Mouse (Mus musculus): Measurements from ENCODE around the gene Calcoco1. TPM values are rescaled to one million over a fixed set of nuclear protein-coding genes. Genes with fewer than 3 reads are reported as not detected.

The Calcoco1 gene
- total RNA-seq, 1 experiment: 25.0 TPM

DNA sequence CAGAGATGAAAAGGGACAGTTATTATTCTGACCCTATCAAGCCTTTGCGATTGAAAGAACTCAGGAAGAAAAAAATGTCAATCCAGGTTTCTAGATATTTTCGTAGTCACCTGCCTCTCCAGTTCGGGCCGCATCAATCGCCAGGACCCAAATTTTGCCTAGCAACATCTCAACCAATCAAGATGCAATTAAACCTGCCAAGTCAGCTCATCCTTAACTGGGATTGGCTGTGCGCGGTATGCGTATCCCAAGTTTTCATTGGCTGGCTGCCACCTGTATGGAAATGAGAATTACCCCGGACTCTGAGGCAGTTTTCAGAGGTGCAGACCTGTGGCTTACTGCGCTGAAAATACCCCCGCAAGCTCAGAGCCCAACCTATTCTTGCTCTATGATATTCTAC is 28.4 kb downstream of the Calcoco1 start:
- H3K27ac ChIP-seq (ENCODE audit: insufficient read depth, low read depth, low read length, poor library complexity, severe bottlenecking): no peak overlapping the region
- no peak overlapping the region for H3K9ac ChIP-seq (ENCODE audit: insufficient read depth, low read depth, low read length, poor library complexity, severe bottlenecking)
- H3K4me3 ChIP-seq (ENCODE audit: insufficient read depth in 1 of 2, low read depth in 1 of 2, low read length in 2 of 2, poor library complexity in 1 of 2, severe bottlenecking in 1 of 2): peak overlapping the region; percentile 55 to 67; a peak in 3 of 4 replicates
- no peaks in the 10 kb centered on the region for H3K36me3 ChIP-seq (ENCODE audit: control insufficient read depth, insufficient read depth, low read length, poor library complexity, severe bottlenecking)
- in situ Hi-C loops (cut with MboI; ENCODE audit: low sequenced_read_pairs in 2 of 2, unreplicated experiment in 2 of 2): no loop called here
- no peaks in the 10 kb centered on the region for H3K9me3 ChIP-seq (ENCODE audit: control insufficient read depth, insufficient read depth, low read depth, low read length)
- no peak for TF ChIP-seq ZC3H11A (IDR thresholded peaks at IDR 0.05; ENCODE audit: borderline replicate concordance, low read depth, low read length)
- no peak for TF ChIP-seq ZNF384 (IDR thresholded peaks at IDR 0.05; ENCODE audit: low read depth, low read length)
- TF ChIP-seq MAFK (IDR thresholded peaks at IDR 0.05; ENCODE audit: insufficient read depth, low read depth, low read length): peak; percentile 85
- TF ChIP-seq CHD2 (IDR thresholded peaks at IDR 0.05; ENCODE audit: low read depth, low read length): peak; percentile 57
- TF ChIP-seq HCFC1 (IDR thresholded peaks at IDR 0.05; ENCODE audit: borderline replicate concordance, insufficient read depth, low read length): no peak
- peak; percentile 77 for DNase-seq (ENCODE audit: low read depth, low spot score)
- peaks cover 0 to 9% of the 10 kb centered on the region in 2 experiments; a peak in 2 of 4 replicates for H3K4me1 ChIP-seq (ENCODE audit: control insufficient read depth in 2 of 2, insufficient read depth in 2 of 2, low read length in 2 of 2, poor library complexity in 1 of 2)

GRCm38 (mm10) chr15:102692991-102693411 is 29.0 kb downstream of the Calcoco1 start:
- no peak for TF ChIP-seq HCFC1 (IDR thresholded peaks at IDR 0.05; ENCODE audit: borderline replicate concordance, insufficient read depth, low read length)
- TF ChIP-seq ZC3H11A (IDR thresholded peaks at IDR 0.05; ENCODE audit: borderline replicate concordance, low read depth, low read length): no peak
- no peak for TF ChIP-seq ZNF384 (IDR thresholded peaks at IDR 0.05; ENCODE audit: low read depth, low read length)
- no peak for TF ChIP-seq CHD2 (IDR thresholded peaks at IDR 0.05; ENCODE audit: low read depth, low read length)
- TF ChIP-seq MAFK (IDR thresholded peaks at IDR 0.05; ENCODE audit: insufficient read depth, low read depth, low read length): no peak
- no peaks in the 10 kb centered on the region for H3K9me3 ChIP-seq (ENCODE audit: control insufficient read depth, insufficient read depth, low read depth, low read length)
- in situ Hi-C loops (cut with MboI; ENCODE audit: low sequenced_read_pairs in 2 of 2, unreplicated experiment in 2 of 2): no loop called here
- H3K4me1 ChIP-seq (ENCODE audit: control insufficient read depth in 2 of 2, insufficient read depth in 2 of 2, low read length in 2 of 2, poor library complexity in 1 of 2): peaks cover 0 to 9% of the 10 kb centered on the region in 2 experiments; a peak in 2 of 4 replicates
- H3K36me3 ChIP-seq (ENCODE audit: control insufficient read depth, insufficient read depth, low read length, poor library complexity, severe bottlenecking): no peaks in the 10 kb centered on the region
- peak; percentile 70 for DNase-seq (ENCODE audit: low read depth, low spot score)
- H3K27ac ChIP-seq (ENCODE audit: insufficient read depth, low read depth, low read length, poor library complexity, severe bottlenecking): no peak overlapping the region
- peak overlapping the region; percentile 14; the same call in 1 of the 2 replicates for H3K9ac ChIP-seq (ENCODE audit: insufficient read depth, low read depth, low read length, poor library complexity, severe bottlenecking)
- peak overlapping the region; percentile 55 to 67 for H3K4me3 ChIP-seq (ENCODE audit: insufficient read depth in 1 of 2, low read depth in 1 of 2, low read length in 2 of 2, poor library complexity in 1 of 2, severe bottlenecking in 1 of 2)

DNA sequence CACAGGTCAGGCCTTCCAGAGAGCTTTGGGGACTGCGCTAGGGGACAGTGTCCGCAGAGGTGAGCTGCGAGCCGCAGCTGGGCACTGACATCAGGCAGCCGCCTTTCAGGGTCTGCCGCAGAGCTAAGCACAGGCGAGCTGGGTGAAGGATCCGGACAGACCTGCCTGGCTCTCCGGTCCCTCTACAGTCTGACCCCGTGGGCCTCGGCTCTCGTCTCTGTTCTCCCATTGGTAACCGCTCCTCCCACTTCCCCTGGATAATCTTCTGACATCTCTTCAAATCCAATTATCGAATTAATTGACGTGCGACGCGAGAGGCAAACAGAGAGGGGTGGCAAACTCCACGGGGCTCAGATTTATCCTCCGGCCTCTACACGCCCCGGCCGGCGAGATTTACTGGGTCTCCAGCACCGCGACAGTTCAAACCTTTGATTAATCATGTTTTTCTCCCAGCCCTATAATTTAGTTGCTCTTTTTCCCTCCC is 29.6 kb downstream of the Calcoco1 start:
- H3K27ac ChIP-seq (ENCODE audit: insufficient read depth, low read depth, low read length, poor library complexity, severe bottlenecking): no peak overlapping the region
- peaks cover 0 to 9% of the 10 kb centered on the region in 2 experiments; a peak in 2 of 4 replicates for H3K4me1 ChIP-seq (ENCODE audit: control insufficient read depth in 2 of 2, insufficient read depth in 2 of 2, low read length in 2 of 2, poor library complexity in 1 of 2)
- H3K36me3 ChIP-seq (ENCODE audit: control insufficient read depth, insufficient read depth, low read length, poor library complexity, severe bottlenecking): no peaks in the 10 kb centered on the region
- H3K9ac ChIP-seq (ENCODE audit: insufficient read depth, low read depth, low read length, poor library complexity, severe bottlenecking): peak overlapping the region; percentile 8; the same call in 1 of the 2 replicates
- TF ChIP-seq CHD2 (IDR thresholded peaks at IDR 0.05; ENCODE audit: low read depth, low read length) (peak; percentile 68), ZC3H11A (IDR thresholded peaks at IDR 0.05; ENCODE audit: borderline replicate concordance, low read depth, low read length) (no peak), HCFC1 (IDR thresholded peaks at IDR 0.05; ENCODE audit: borderline replicate concordance, insufficient read depth, low read length) (0 out of 2 replicates have a peak, but pooled peaks have one; percentile 24), MAFK (IDR thresholded peaks at IDR 0.05; ENCODE audit: insufficient read depth, low read depth, low read length) (no peak), ZNF384 (IDR thresholded peaks at IDR 0.05; ENCODE audit: low read depth, low read length) (no peak)
- peak overlapping the region; percentile 55 to 67 for H3K4me3 ChIP-seq (ENCODE audit: insufficient read depth in 1 of 2, low read depth in 1 of 2, low read length in 2 of 2, poor library complexity in 1 of 2, severe bottlenecking in 1 of 2)
- in situ Hi-C loops (cut with MboI; ENCODE audit: low sequenced_read_pairs in 2 of 2, unreplicated experiment in 2 of 2): no loop called here
- no peak for DNase-seq (ENCODE audit: low read depth, low spot score)
- no peaks in the 10 kb centered on the region for H3K9me3 ChIP-seq (ENCODE audit: control insufficient read depth, insufficient read depth, low read depth, low read length)

GRCm38 (mm10) chr15:102685791-102686190 is 36.2 kb downstream of the Calcoco1 start:
- DNase-seq (ENCODE audit: low read depth, low spot score): no peak
- Histone ChIP-seq H3K4me3 (ENCODE audit: insufficient read depth in 1 of 2, low read depth in 1 of 2, low read length in 2 of 2, poor library complexity in 1 of 2, severe bottlenecking in 1 of 2) (no peak overlapping the region), H3K27ac (ENCODE audit: insufficient read depth, low read depth, low read length, poor library complexity, severe bottlenecking) (no peak overlapping the region), H3K36me3 (ENCODE audit: control insufficient read depth, insufficient read depth, low read length, poor library complexity, severe bottlenecking) (no peaks in the 10 kb centered on the region), H3K4me1 (ENCODE audit: control insufficient read depth in 2 of 2, insufficient read depth in 2 of 2, low read length in 2 of 2, poor library complexity in 1 of 2) (no peaks in the 10 kb centered on the region), H3K9me3 (ENCODE audit: control insufficient read depth, insufficient read depth, low read depth, low read length) (no peaks in the 10 kb centered on the region), H3K9ac (ENCODE audit: insufficient read depth, low read depth, low read length, poor library complexity, severe bottlenecking) (no peak overlapping the region)
- TF ChIP-seq HCFC1 (IDR thresholded peaks at IDR 0.05; ENCODE audit: borderline replicate concordance, insufficient read depth, low read length) (no peak), MAFK (IDR thresholded peaks at IDR 0.05; ENCODE audit: insufficient read depth, low read depth, low read length) (no peak)
- in situ Hi-C loops (cut with MboI; ENCODE audit: low sequenced_read_pairs in 2 of 2, unreplicated experiment in 2 of 2): no loop called here
